Mouse (Mus musculus) MEL (cell line): ENCODE results near the gene Hspb3. TPM values are rescaled to one million over a fixed set of nuclear protein-coding genes. Genes with fewer than 3 reads are reported as not detected.

Source experiments
- DNase-seq: peaks from one replicate; pipeline ENCODE4 v3.0.0; 2011; ENCODE audit warnings: low read depth, low spot score
- H3K27ac ChIP-seq: 2 replicates; pipeline ENCODE4 v1.5.1; 2012; ENCODE audit warnings: low read depth, mild to moderate bottlenecking, control low read depth, low read length, moderate library complexity; ENCODE audit not compliant: control insufficient read depth
- H3K27me3 ChIP-seq, 2 experiments: fragments of 150-350 bp in 1 of 2; sonication (generic) in 1 of 2; 2 replicates each; pipeline ENCODE4 v1.6.1; 2012; ENCODE audit warnings: low read length in 2 of 2, mild to moderate bottlenecking in 2 of 2, improper control_type of control experiment in 1 of 2, moderate library complexity in 1 of 2; ENCODE audit not compliant: insufficient read depth in 2 of 2, control insufficient read depth in 1 of 2
- H3K36me3 ChIP-seq, 2 experiments: 2 replicates each; pipeline ENCODE4 v1.6.1; 2012 to 2014; ENCODE audit warnings: low read length in 2 of 2, improper control_type of control experiment in 1 of 2, inconsistent platforms in 1 of 2, mild to moderate bottlenecking in 1 of 2; ENCODE audit not compliant: insufficient read depth in 2 of 2, control insufficient read depth in 1 of 2
- H3K4me1 ChIP-seq, 2 experiments: fragments of 150-350 bp in 1 of 2; sonication (generic) in 1 of 2; 2 replicates each; pipeline ENCODE4 v1.6.1; 2012; ENCODE audit warnings: low read length in 2 of 2, improper control_type of control experiment in 1 of 2, mild to moderate bottlenecking in 1 of 2; ENCODE audit not compliant: insufficient read depth in 2 of 2, control insufficient read depth in 1 of 2
- H3K4me3 ChIP-seq, 2 experiments: fragments of 150-350 bp in 1 of 2; sonication (generic) in 1 of 2; 2 replicates each; pipeline ENCODE4 v1.5.1; 2012; ENCODE audit warnings: low read depth in 2 of 2, low read length in 2 of 2, mild to moderate bottlenecking in 2 of 2, moderate library complexity in 2 of 2, control low read depth in 1 of 2, improper control_type of control experiment in 1 of 2; ENCODE audit not compliant: control insufficient read depth in 1 of 2, insufficient read depth in 1 of 2
- H3K79me2 ChIP-seq: 2 replicates; pipeline ENCODE4 v1.6.1; 2012; ENCODE audit warnings: mild to moderate bottlenecking, low read length, moderate library complexity; ENCODE audit not compliant: control insufficient read depth, poor library complexity, insufficient read depth
- H3K9ac ChIP-seq: 2 replicates; pipeline ENCODE4 v1.6.1; 2012; ENCODE audit warnings: low read depth, mild to moderate bottlenecking, control low read depth, low read length, moderate library complexity; ENCODE audit not compliant: control insufficient read depth, poor library complexity, severe bottlenecking
- H3K9me3 ChIP-seq: fragments of 150-350 bp; sonication (generic); replicated peaks from 2 replicates; pipeline ENCODE4 v1.6.1; 2012; ENCODE audit warnings: mild to moderate bottlenecking, low read length, improper control_type of control experiment, moderate library complexity; ENCODE audit not compliant: insufficient read depth
- BHLHE40 ChIP-seq: IDR thresholded peaks from 2 replicates; pipeline ENCODE4 v1.6.1; 2012; ENCODE audit warnings: low read depth, mild to moderate bottlenecking, inconsistent platforms, low read length, improper control_type of control experiment, borderline replicate concordance
- E2F4 ChIP-seq: IDR thresholded peaks from 2 replicates; pipeline ENCODE4 v1.6.1; 2011; ENCODE audit warnings: low read depth, low read length, improper control_type of control experiment, borderline replicate concordance
- ELF1 ChIP-seq: IDR thresholded peaks from 2 replicates; pipeline ENCODE4 v1.6.1; 2014; ENCODE audit warnings: low read depth, mild to moderate bottlenecking, inconsistent platforms, low read length, improper control_type of control experiment, moderate library complexity
- EP300 ChIP-seq, 2 experiments: IDR thresholded peaks; 2 replicates each; pipeline ENCODE4 v1.6.1; 2011; ENCODE audit warnings: improper control_type of control experiment in 2 of 2, low read length in 2 of 2, low read depth in 1 of 2, mild to moderate bottlenecking in 1 of 2
- ETS1 ChIP-seq: IDR thresholded peaks from 2 replicates; pipeline ENCODE4 v1.6.1; 2012; ENCODE audit warnings: low read depth, mild to moderate bottlenecking, inconsistent platforms, low read length, improper control_type of control experiment, moderate library complexity
- GATA1 ChIP-seq: IDR thresholded peaks from 2 replicates; pipeline ENCODE4 v1.6.1; 2011; ENCODE audit warnings: low read depth, low read length, improper control_type of control experiment
- HCFC1 ChIP-seq: IDR thresholded peaks from 2 replicates; pipeline ENCODE4 v1.6.1; 2012; ENCODE audit warnings: low read depth, mild to moderate bottlenecking, inconsistent platforms, low read length, improper control_type of control experiment, moderate library complexity
- JUND ChIP-seq: IDR thresholded peaks from 2 replicates; pipeline ENCODE4 v1.6.1; 2011; ENCODE audit warnings: low read depth, mild to moderate bottlenecking, improper control_type of control experiment, low read length
- MAZ ChIP-seq: IDR thresholded peaks from 2 replicates; pipeline ENCODE4 v1.6.1; 2012; ENCODE audit warnings: low read depth, mild to moderate bottlenecking, inconsistent platforms, low read length, improper control_type of control experiment
- MXI1 ChIP-seq: IDR thresholded peaks from 2 replicates; pipeline ENCODE4 v1.6.1; 2011; ENCODE audit warnings: mild to moderate bottlenecking, low read depth, low read length, improper control_type of control experiment
- NRF1 ChIP-seq: IDR thresholded peaks from 2 replicates; pipeline ENCODE4 v1.6.1; 2014; ENCODE audit warnings: low read depth, mild to moderate bottlenecking, inconsistent platforms, low read length, improper control_type of control experiment, moderate library complexity; ENCODE audit not compliant: poor library complexity, insufficient read depth, severe bottlenecking
- POLR2AphosphoS2 ChIP-seq: IDR thresholded peaks from 2 replicates; pipeline ENCODE4 v1.6.1; 2011; ENCODE audit warnings: low read length, improper control_type of control experiment
- RAD21 ChIP-seq: IDR thresholded peaks from 2 replicates; pipeline ENCODE4 v1.6.1; 2011; ENCODE audit warnings: mild to moderate bottlenecking, low read depth, low read length, improper control_type of control experiment
- TBP ChIP-seq: IDR thresholded peaks from 2 replicates; pipeline ENCODE4 v1.8.0; 2011; ENCODE audit warnings: low read depth, low read length, improper control_type of control experiment
- TCF12 ChIP-seq: IDR thresholded peaks from 2 replicates; pipeline ENCODE4 v1.6.1; 2014; ENCODE audit warnings: low read depth, mild to moderate bottlenecking, inconsistent platforms, low read length, improper control_type of control experiment, moderate library complexity
- ZC3H11A ChIP-seq: IDR thresholded peaks from 2 replicates; pipeline ENCODE4 v1.6.1; 2012; ENCODE audit warnings: low read depth, mild to moderate bottlenecking, inconsistent platforms, low read length, improper control_type of control experiment
- ZMIZ1 ChIP-seq: IDR thresholded peaks from 2 replicates; pipeline ENCODE4 v1.6.1; 2012; ENCODE audit warnings: low read depth, mild to moderate bottlenecking, inconsistent platforms, low read length, improper control_type of control experiment, moderate library complexity
- polyA plus RNA-seq, 2 experiments: library from polyadenylated mRNA; stranded (reverse) in 1 of 2; unstranded in 1 of 2; fragments of >175 nt in 1 of 2; fragments of >200 nt in 1 of 2; gene quantifications; 2 replicates each; pipeline versions ENCODE4 v1.2.1 to v1.2.4; 2012; ENCODE audit warnings: low replicate concordance in 2 of 2, low read depth in 1 of 2; ENCODE audit not compliant: insufficient read length in 2 of 2, insufficient read depth in 1 of 2, missing spikeins in 1 of 2
- total RNA-seq: library from RNA; depleted of rRNA; stranded (reverse); fragments of 300-350 nt; gene quantifications from 2 replicates; pipeline ENCODE4 v1.2.3, GENCODE M21; 2012

Hspb3 gene
- total and polyA plus RNA-seq, 3 experiments: not detected

- Histone ChIP-seq H3K27me3 (peaks cover 0 to 3% of the 10 kb centered on the region in 2 experiments; a peak in 2 of 4 replicates), H3K27ac (no peak overlapping the region), H3K4me3 (no peak overlapping the region), H3K9me3 (no peaks in the 10 kb centered on the region), H3K9ac (no peak overlapping the region), H3K79me2 (no peaks in the 10 kb centered on the region), H3K36me3 (no peaks in the 10 kb centered on the region), H3K4me1 (no peaks in the 10 kb centered on the region)
- no peak for DNase-seq
- TF ChIP-seq TBP: no peak
- TF ChIP-seq NRF1: no peak
- TF ChIP-seq E2F4: no peak
- no peak for TF ChIP-seq ELF1
- TF ChIP-seq BHLHE40: no peak
- TF ChIP-seq ZC3H11A: no peak
- TF ChIP-seq TCF12: no peak
- TF ChIP-seq ETS1: no peak
- TF ChIP-seq EP300 (IDR thresholded peaks at IDR 0.05; ENCODE audit: low read depth in 1 of 2, low read length in 2 of 2): no peak
- no peak for TF ChIP-seq RAD21
- no peak for TF ChIP-seq GATA1
Observed at GRCm38 (mm10) chr13:113661826-113662271, 1.6 kb downstream of the Hspb3 start.

GRCm38 (mm10) chr13:113660576-113661310, 2.7 kb downstream of the Hspb3 start:
- Histone ChIP-seq H3K36me3 (no peaks in the 10 kb centered on the region), H3K4me3 (no peak overlapping the region), H3K9ac (no peak overlapping the region), H3K27ac (no peak overlapping the region), H3K9me3 (no peaks in the 10 kb centered on the region), H3K27me3 (peaks cover 0 to 3% of the 10 kb centered on the region in 2 experiments; a peak in 2 of 4 replicates), H3K4me1 (no peaks in the 10 kb centered on the region), H3K79me2 (no peaks in the 10 kb centered on the region)
- DNase-seq: no peak
- TF ChIP-seq ELF1 (no peak), ZMIZ1 (no peak), POLR2AphosphoS2 (no peak), MAZ (no peak), RAD21 (no peak), MXI1 (no peak), JUND (no peak), HCFC1 (no peak)
